Mouse (Mus musculus): Measurements from ENCODE around the gene Gm5148. TPM values are rescaled to one million over a fixed set of nuclear protein-coding genes. Genes with fewer than 3 reads are reported as not detected.

Gene Gm5148
- polyA plus RNA-seq, 1 experiment = 5.8 TPM

DNA sequence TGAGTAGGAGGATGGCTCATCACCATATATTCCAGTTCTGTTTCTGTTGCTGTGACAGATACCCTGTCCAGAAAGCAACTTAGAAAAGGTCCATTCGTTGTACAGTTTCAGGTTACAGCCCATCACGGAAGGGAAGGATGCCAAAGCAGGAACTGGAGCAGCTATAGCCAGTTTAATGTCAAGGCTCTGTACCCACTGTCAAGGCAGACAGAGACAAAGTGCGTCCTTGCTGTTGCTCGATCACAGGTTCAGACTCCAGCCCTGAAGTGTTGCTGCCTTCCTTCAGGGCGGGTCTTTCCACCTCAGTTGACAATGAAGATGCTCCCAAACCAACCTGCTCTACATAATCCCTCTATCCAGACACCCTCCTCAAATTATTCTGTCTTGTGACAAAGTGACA, 41.7 kb upstream of the Gm5148 start:
- Histone ChIP-seq H3K36me3 (ENCODE audit: control insufficient read depth, insufficient read depth) (no peaks in the 10 kb centered on the region), H3ac (ENCODE audit: control insufficient read depth, insufficient read length, low read depth) (no peak overlapping the region), H3K27me3 (ENCODE audit: control insufficient read depth, insufficient read depth, insufficient read length) (no peaks in the 10 kb centered on the region), H3K79me3 (ENCODE audit: low read depth) (no peaks in the 10 kb centered on the region), H3K4me3 (ENCODE audit: insufficient read depth, poor library complexity, severe bottlenecking) (no peak overlapping the region), H3K79me2 (ENCODE audit: control insufficient read depth, insufficient read depth) (no peaks in the 10 kb centered on the region)
- TF ChIP-seq USF1 (IDR thresholded peaks at IDR 0.05; ENCODE audit: low read depth) (no peak), MAX (IDR thresholded peaks at IDR 0.05) (no peak), FOSL1 (IDR thresholded peaks at IDR 0.05; ENCODE audit: insufficient read depth, low read length, poor library complexity, severe bottlenecking) (no peak), CEBPB (IDR thresholded peaks at IDR 0.05; ENCODE audit: low read depth) (no peak), CTCF (IDR thresholded peaks at IDR 0.05; ENCODE audit: control insufficient read depth, insufficient read depth, insufficient read length) (no peak), MYOD1 (IDR thresholded peaks at IDR 0.05; ENCODE audit: control insufficient read depth, insufficient read length, low read depth) (no peak), MYOG (IDR thresholded peaks at IDR 0.05; ENCODE audit: control insufficient read depth, extremely low read depth, insufficient read length) (no peak)

DNA sequence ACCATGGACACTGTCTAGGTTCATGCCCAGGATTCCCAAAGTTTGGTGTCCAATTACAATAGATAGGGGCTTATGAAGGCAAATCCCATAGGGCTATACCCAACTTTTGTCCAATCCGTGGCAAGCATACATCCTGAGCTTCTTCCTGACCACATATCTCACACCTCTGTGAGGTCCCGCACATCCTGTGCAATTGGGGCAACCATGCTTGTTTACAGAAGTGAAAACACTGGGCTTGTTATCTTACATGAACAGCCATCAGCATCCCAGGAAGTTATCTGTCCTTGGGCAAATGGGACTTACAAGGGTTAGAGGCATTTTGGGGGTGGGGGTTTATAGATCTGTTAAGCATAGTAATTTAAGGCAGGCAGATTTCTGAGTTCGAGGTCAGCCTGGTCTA, 41.0 kb upstream of the Gm5148 start:
- Histone ChIP-seq H3K79me2 (ENCODE audit: control insufficient read depth, insufficient read depth) (no peaks in the 10 kb centered on the region), H3ac (ENCODE audit: control insufficient read depth, insufficient read length, low read depth) (no peak overlapping the region), H3K36me3 (ENCODE audit: control insufficient read depth, insufficient read depth) (no peaks in the 10 kb centered on the region), H3K4me3 (ENCODE audit: insufficient read depth, poor library complexity, severe bottlenecking) (no peak overlapping the region), H3K27me3 (ENCODE audit: control insufficient read depth, insufficient read depth, insufficient read length) (no peaks in the 10 kb centered on the region), H3K79me3 (ENCODE audit: low read depth) (no peaks in the 10 kb centered on the region)
- no peak for TF ChIP-seq MYOD1 (IDR thresholded peaks at IDR 0.05; ENCODE audit: control insufficient read depth, insufficient read length, low read depth)
- no peak for TF ChIP-seq CTCF (IDR thresholded peaks at IDR 0.05; ENCODE audit: control insufficient read depth, insufficient read depth, insufficient read length)
- TF ChIP-seq CEBPB (IDR thresholded peaks at IDR 0.05; ENCODE audit: low read depth) = no peak
- TF ChIP-seq MYOG (IDR thresholded peaks at IDR 0.05; ENCODE audit: control insufficient read depth, extremely low read depth, insufficient read length) = no peak
- TF ChIP-seq USF1 (IDR thresholded peaks at IDR 0.05; ENCODE audit: low read depth) = no peak
- no peak for TF ChIP-seq FOSL1 (IDR thresholded peaks at IDR 0.05; ENCODE audit: insufficient read depth, low read length, poor library complexity, severe bottlenecking)
- TF ChIP-seq MAX (IDR thresholded peaks at IDR 0.05) = no peak

DNA sequence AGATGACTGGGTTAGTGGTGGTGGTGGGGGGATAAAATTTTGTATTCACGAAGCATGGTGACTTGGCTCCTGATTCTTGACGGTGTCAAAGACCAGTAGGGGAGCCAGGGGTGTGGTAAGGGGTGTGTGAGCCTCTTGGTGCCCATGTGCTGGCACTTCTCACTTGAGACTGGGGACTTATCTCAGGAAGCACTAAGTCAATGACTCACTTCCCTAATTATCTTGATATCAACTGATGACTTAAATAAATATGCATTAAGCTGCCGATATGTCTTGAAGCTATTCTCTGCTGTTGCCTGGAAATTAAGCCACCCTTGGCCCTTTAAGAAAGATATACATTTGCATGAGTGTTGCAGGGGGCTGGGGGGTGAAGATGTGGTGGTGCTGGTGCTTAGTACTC, 38.0 kb upstream of the Gm5148 start:
- H3K36me3 ChIP-seq (ENCODE audit: control insufficient read depth, insufficient read depth) = no peaks in the 10 kb centered on the region
- no peak overlapping the region for H3K4me3 ChIP-seq (ENCODE audit: insufficient read depth, poor library complexity, severe bottlenecking)
- no peaks in the 10 kb centered on the region for H3K27me3 ChIP-seq (ENCODE audit: control insufficient read depth, insufficient read depth, insufficient read length)
- no peak overlapping the region for H3ac ChIP-seq (ENCODE audit: control insufficient read depth, insufficient read length, low read depth)
- TF ChIP-seq FOSL1 (IDR thresholded peaks at IDR 0.05; ENCODE audit: insufficient read depth, low read length, poor library complexity, severe bottlenecking) (no peak), MYOG (IDR thresholded peaks at IDR 0.05; ENCODE audit: control insufficient read depth, extremely low read depth, insufficient read length) (no peak), MAX (IDR thresholded peaks at IDR 0.05) (no peak), USF1 (IDR thresholded peaks at IDR 0.05; ENCODE audit: low read depth) (no peak), MYOD1 (IDR thresholded peaks at IDR 0.05; ENCODE audit: control insufficient read depth, insufficient read length, low read depth) (no peak), CTCF (IDR thresholded peaks at IDR 0.05; ENCODE audit: control insufficient read depth, insufficient read depth, insufficient read length) (no peak), CEBPB (IDR thresholded peaks at IDR 0.05; ENCODE audit: low read depth) (no peak)
- H3K79me3 ChIP-seq (ENCODE audit: low read depth) = no peaks in the 10 kb centered on the region
- H3K79me2 ChIP-seq (ENCODE audit: control insufficient read depth, insufficient read depth) = no peaks in the 10 kb centered on the region

DNA sequence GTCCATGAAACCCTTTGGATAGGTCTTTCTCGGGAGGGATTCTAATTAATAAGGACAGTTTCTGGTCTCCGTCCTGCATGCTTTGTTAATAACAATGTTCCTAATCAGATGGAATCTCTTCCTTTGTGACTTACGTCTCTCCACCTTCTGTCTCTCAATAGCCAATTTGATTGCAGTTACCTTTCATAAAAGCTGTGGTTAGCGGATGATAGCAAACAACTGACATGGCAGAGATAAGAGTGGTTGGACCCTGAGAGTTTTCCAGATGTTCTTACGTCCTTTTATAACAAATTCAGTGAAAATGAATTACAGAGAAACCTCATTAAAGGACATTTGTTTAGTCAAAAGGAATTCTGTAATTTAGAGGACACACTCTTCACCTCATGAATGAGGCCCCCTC, 37.5 kb upstream of the Gm5148 start:
- Histone ChIP-seq H3K4me3 (ENCODE audit: insufficient read depth, poor library complexity, severe bottlenecking) (no peak overlapping the region), H3K36me3 (ENCODE audit: control insufficient read depth, insufficient read depth) (no peaks in the 10 kb centered on the region), H3ac (ENCODE audit: control insufficient read depth, insufficient read length, low read depth) (no peak overlapping the region), H3K79me3 (ENCODE audit: low read depth) (no peaks in the 10 kb centered on the region), H3K79me2 (ENCODE audit: control insufficient read depth, insufficient read depth) (no peaks in the 10 kb centered on the region), H3K27me3 (ENCODE audit: control insufficient read depth, insufficient read depth, insufficient read length) (no peaks in the 10 kb centered on the region)
- TF ChIP-seq CTCF (IDR thresholded peaks at IDR 0.05; ENCODE audit: control insufficient read depth, insufficient read depth, insufficient read length) = no peak
- no peak for TF ChIP-seq MYOG (IDR thresholded peaks at IDR 0.05; ENCODE audit: control insufficient read depth, extremely low read depth, insufficient read length)
- no peak for TF ChIP-seq MAX (IDR thresholded peaks at IDR 0.05)
- no peak for TF ChIP-seq MYOD1 (IDR thresholded peaks at IDR 0.05; ENCODE audit: control insufficient read depth, insufficient read length, low read depth)
- TF ChIP-seq FOSL1 (IDR thresholded peaks at IDR 0.05; ENCODE audit: insufficient read depth, low read length, poor library complexity, severe bottlenecking) = no peak
- no peak for TF ChIP-seq CEBPB (IDR thresholded peaks at IDR 0.05; ENCODE audit: low read depth)
- TF ChIP-seq USF1 (IDR thresholded peaks at IDR 0.05; ENCODE audit: low read depth) = no peak

DNA sequence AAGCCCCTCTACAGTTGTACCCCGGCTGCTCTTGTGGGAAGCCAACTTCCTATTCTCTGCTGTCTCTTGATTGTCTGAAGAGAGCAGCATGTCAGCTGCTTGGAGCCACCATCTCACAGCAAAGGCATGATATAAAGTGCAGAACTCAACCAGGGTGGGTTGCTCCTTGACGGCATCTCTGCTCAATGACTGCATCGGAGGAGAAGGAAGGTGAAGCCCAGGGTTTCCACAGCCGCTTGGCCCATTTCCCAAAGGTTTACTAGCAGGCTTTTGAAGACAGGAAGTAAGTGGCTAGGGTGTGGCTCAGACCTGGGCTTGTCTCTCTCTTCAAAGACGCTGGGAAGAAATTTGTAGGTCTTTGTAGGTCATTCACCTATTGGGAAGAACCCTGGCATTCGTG, 36.6 kb upstream of the Gm5148 start:
- H3K27me3 ChIP-seq (ENCODE audit: control insufficient read depth, insufficient read depth, insufficient read length) = no peaks in the 10 kb centered on the region
- H3ac ChIP-seq (ENCODE audit: control insufficient read depth, insufficient read length, low read depth) = no peak overlapping the region
- H3K36me3 ChIP-seq (ENCODE audit: control insufficient read depth, insufficient read depth) = no peaks in the 10 kb centered on the region
- no peak for TF ChIP-seq MAX (IDR thresholded peaks at IDR 0.05)
- no peak for TF ChIP-seq FOSL1 (IDR thresholded peaks at IDR 0.05; ENCODE audit: insufficient read depth, low read length, poor library complexity, severe bottlenecking)
- no peak for TF ChIP-seq MYOD1 (IDR thresholded peaks at IDR 0.05; ENCODE audit: control insufficient read depth, insufficient read length, low read depth)
- TF ChIP-seq USF1 (IDR thresholded peaks at IDR 0.05; ENCODE audit: low read depth) = no peak
- no peak for TF ChIP-seq CTCF (IDR thresholded peaks at IDR 0.05; ENCODE audit: control insufficient read depth, insufficient read depth, insufficient read length)
- no peak for TF ChIP-seq MYOG (IDR thresholded peaks at IDR 0.05; ENCODE audit: control insufficient read depth, extremely low read depth, insufficient read length)
- TF ChIP-seq CEBPB (IDR thresholded peaks at IDR 0.05; ENCODE audit: low read depth) = no peak
- no peak overlapping the region for H3K4me3 ChIP-seq (ENCODE audit: insufficient read depth, poor library complexity, severe bottlenecking)
- H3K79me2 ChIP-seq (ENCODE audit: control insufficient read depth, insufficient read depth) = no peaks in the 10 kb centered on the region
- no peaks in the 10 kb centered on the region for H3K79me3 ChIP-seq (ENCODE audit: low read depth)

Data from C2C12 (cell line).